Mouse (Mus musculus) liver, embryonic 16.5 days (tissue): ENCODE measurements around the gene Myo10. TPM values are rescaled to one million over a fixed set of nuclear protein-coding genes. Genes with fewer than 3 reads are reported as not detected.

ENCODE experiments used
- polyA plus RNA-seq: library from polyadenylated mRNA; unstranded; fragments of >200 nt; fragmentation: Nextera tagmentation; extraction: Ambion mirVana; gene quantifications from 2 replicates; pipeline ENCODE4 v1.2.1, GENCODE M21; 2015

Gene Myo10
- polyA plus RNA-seq, 1 experiment from 2014 or later, result 4.5 TPM

Other genes with a start within 250 kb of the Myo10 start
- 0.88 and 0.94 TPM in 2 replicates for gene Basp1, start 208.8 kb upstream of the Myo10 start, polyA plus RNA-seq
- gene Retreg1, start 220.7 kb downstream of the Myo10 start, polyA plus RNA-seq, result 7.4 and 10.1 TPM in 2 replicates